Mouse (Mus musculus): Measurements from ENCODE around the gene Tent4b.

The Tent4b gene

DNA sequence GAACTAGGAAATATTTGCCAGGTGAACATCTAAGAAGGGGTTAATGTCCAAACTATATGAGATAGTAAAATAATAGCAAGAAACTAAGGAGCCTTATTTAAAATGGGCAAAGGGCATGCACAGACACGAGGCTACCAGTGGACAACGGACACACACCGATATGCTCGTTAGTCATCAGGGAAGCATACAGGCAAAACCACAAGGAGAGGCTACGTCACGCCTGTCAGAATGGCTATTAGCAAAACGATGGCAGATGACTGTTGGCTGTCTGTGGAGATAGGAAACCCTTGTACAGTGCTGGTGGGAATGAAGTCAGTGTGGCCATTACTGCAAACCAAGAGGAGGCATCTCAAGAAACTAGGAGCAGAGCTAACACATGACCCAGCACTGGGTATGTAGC, 81.9 kb downstream of the Tent4b start:
- no peak for DNase-seq

DNA sequence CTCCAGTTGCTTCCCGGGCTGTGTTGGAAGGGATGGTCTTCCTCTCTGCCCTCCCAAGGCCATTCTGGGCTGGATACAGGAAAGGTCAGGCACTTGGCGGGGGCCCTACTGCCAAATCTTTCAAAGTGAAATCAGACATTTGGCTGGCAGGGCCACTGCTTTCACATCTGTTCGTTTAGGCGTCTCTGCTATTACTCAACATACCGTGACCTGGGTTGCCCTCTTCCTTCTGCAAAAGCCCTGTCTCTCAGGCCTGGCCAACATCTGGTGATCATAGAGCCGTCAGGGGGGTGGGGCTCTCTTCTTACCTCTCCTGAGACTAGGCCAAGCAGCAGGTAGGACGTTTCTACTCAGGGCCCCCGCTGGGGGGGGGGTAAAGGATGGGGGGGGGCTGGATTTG, 83.7 kb downstream of the Tent4b start:
- peak; percentile 87 for DNase-seq

DNA sequence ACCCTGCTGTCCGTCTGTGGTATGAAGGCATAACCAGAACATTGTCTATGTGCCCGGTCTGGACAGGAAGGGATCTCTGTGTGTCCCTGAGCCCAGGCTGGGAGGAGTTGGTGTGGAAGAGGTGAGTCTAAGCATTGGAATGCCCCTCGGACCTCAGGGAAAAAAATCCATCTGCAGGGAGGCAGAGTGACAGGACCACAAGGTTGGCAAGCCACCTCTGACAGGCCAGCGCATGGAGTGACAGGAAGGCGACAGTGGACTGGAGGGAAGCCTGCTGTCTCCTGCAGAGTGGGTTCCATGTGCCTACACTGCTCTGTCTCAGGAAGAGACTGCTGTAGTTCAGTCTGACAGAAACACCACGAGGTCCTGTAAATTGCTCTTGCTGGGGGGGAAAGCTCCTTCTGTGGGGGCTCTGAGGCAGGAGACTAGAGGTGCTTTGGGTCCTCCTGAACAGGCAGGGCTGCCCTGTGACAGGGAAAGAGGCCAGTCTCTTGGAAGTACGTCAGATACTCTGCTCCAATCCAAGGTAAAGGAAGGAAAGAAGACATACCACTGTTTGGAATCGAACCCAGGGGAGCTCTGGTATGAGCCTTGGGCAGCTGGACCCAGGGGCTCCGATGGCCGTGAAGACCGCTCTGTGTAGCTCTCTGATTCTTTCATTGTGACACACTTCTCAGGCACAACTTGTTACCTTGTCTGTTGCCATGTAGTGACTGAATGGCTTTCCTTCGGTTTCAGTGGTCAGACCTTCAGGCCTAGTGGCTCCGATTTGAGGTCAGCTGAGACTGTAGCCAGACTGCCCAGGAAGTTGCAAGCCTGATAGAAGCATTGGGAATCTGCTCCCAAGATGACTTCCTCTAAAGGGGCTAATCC, 84.5 kb downstream of the Tent4b start:
- DNase-seq, result no peak

DNA sequence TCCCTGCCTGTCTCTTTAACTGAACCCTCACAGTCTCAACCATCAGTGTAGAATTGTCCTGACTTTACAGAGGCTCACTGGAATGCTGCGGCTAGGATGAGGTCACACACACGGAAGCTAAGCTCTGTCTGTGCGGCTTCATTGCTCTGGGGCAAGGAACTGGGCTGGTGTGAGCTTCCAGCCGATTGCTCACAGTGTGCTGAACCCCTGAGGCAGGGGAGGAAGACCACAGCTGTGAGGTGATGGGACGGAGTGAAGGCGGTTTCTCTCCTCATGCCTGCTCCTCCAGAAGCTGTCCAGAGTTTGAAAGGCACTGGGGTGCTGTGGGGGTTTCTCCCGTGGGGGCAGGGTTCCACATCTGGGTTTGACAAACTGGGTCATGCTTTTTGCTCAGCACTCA, 85.7 kb downstream of the Tent4b start:
- DNase-seq, result peak; percentile 58

DNA sequence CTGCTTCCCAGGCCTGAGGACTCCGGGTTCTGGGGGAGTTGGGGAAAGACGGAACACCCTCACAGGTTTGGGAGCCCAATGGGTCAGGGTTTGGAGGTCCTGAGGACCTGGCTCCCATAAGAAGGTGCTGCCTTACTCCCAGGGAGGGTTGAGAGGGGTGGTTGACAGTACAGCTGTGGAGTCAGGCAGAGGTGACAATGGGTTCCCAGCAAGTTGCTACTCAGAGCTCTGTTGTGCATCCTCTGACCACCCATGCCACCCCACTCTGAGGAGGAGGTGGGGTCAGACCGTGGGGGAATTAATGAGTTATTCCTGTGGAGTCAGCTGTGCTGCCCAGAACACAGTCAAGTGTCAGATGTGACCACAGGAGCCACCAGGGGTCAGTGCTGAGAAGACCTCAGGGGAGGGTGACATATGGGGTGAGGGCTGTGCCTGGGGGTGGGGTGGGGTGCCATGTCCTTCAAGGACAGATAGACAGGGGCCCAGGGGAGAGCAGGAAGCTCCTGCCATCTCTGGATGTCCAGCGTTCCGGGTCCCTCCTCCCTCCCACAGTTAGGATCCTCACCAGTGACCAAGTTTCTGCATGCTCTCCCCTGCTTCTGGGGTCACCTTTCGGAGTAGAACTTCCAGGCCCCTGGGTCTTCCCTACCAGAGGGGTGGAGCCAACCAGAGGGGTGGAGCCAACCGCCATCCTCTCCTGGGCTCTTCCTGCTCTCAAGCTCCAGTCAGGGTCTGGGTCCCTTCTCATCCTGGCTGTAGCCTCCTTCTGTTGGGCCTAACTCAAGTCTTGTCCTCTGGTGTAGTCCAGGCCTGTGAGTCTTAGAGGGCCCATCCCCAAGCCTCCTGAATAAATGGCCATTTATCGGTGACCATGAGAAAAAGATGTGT, 86.7 kb downstream of the Tent4b start:
- DNase-seq, result peak; percentile 66

DNA sequence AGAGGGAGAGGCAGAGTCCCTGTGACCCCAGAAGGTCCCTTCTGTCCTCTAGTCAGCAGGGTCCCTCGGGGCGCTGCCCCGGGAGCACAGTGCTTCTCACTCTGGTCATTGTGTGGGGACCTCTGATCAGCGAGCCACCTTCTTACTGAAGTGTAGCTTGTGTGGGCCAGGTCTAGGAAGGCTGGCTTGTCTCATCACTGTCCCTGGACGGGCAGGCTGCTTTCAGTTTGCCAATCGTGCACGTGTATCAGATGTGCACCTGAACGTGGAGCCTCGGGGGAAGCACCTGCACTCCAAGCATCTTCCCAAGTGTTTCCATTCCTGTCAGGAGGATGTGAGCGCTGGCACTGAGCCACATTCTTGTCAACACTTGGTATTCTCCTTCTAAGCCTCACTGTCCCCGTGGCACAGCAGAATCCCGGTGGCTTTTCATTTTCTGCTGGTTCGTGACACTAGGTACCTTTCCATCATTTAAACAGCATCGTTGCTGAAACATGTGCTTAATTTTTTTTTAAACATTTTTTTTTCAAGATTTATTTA, 87.5 kb downstream of the Tent4b start:
- DNase-seq, result no peak

DNA sequence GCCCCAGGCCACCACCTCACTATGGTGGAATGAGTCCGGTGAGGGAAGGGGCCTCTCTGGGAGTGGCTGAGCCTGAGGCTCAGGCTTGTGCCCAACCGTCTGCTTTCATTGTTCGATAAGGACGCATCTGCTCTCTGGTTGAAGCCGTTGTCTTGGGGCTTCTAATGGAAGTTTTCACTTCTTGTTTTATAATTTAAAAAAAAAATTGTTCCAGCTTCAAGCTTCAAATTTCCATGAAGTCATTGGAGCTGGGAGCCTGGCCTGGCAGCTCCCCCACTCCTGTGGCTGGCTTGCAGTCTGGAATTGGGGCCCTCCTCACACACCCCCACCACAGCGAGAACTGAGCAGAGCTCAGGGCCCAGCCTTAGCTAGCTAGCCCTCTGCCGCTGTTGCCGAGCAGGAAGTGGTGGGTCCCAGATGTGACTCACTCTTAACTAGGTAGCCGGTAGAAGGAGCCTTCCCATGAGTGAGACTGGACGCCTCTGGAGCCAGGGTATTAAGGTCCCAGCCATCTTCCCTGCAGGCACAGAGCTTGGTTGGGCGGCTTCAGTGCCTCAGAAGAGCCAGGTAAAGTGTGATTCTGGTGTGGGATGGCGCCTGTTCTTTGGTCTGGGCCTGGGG, 89.7 kb downstream of the Tent4b start:
- DNase-seq, result peak; percentile 74

DNA sequence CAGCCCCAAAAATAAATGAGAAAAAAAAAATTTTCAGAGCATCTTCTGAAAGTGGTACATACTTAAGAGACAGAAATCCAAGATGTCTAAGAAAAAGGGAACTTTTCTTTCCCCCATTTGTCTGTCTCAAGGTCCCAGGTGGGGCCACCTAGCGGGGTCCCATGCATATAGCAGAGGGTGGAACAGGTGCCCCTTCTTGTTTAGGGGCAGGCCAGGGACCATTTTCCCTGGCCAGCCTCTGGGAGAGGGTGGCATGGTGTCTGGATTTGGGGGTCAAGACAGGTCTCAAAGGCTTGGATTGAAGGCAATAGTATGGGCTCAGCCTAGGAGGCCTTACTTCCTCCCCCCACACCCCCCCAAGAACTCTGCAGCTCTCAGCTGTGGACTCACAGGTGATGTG, 90.9 kb downstream of the Tent4b start:
- no peak for DNase-seq

DNA sequence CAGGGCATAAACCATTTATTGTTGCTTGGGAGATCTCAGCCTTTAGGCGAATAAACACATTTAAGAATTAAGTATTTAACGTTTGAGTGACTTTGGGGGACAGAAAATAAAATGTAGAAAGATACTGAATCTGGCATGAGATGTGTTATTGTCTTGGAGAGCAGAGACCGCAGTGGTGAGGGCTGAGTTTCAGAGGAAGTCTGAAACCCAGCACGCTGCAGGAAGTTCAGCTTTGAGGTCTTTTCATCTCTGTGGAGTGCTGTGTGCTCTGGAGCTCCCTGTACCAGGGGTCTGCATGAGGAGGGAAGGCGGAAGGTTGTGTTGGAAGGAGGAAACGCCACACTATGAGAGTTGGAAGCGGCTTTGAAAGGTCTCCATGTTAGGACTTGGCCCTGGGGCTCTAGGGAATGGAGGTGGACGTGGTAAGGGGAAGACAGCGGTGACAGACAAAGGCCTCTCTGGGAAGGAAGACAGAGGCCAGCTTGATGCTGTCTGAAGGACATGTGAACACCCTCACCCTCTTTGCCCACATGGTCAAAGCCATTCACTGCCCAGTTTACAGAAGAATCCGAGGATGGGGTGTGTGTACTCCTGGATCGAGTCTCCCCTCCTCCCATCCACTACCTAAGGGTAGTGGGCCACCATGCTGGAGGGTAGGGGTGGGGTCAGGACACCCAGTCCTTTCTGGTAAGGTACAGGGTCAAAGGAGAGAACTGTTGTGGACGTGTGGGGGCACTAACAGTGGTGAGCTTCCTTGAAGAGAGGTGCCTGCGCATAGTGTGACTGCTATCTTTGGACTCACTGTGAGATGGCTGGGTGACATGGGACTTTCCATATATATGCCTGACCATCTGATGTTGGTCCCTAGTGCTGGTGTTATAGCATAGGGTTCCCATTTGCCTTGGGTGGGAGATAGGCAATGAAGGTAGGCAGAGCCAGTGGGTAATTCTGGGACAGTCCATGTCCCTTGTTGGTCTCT, 91.6 kb downstream of the Tent4b start:
- no peak for DNase-seq

DNA sequence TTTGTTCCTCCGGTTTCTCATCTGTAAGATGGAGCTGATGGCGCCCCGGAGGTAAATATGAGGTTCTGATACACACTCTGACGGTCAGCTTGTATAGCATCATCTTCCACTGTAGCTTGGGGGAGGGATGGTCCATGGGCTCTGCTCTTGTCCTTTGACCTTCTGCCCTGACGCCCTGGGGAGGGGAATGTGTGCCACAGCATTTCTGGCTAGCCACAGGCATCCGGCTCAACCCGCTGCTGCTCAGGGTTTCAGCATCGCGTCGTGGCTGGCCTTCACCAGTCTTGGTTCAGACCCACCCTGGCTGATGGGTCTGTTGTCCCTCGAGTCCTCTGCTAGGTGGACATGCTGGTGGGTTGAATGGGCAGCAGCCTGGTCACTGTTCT, 92.3 kb downstream of the Tent4b start:
- DNase-seq, result no peak

DNA sequence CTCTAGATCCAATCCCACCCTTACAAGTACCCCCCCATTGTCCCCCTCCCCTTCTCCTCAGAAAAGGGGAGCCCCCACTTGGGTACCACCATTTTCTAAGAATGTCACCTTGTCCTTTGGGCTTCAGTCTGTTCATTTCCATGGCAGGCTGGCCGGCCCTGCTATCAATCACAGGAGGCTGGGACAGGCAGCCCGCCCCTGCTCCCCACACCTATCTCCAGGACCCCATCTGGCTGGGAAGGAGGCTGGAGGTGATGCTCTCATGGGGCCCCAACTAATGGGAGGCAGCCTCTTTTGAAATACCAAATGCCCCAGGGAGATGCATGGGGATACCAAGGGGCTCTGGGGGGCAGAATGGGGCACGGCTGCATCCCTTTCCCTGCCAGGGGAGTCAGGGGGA, 93.9 kb downstream of the Tent4b start:
- DNase-seq, result no peak

DNA sequence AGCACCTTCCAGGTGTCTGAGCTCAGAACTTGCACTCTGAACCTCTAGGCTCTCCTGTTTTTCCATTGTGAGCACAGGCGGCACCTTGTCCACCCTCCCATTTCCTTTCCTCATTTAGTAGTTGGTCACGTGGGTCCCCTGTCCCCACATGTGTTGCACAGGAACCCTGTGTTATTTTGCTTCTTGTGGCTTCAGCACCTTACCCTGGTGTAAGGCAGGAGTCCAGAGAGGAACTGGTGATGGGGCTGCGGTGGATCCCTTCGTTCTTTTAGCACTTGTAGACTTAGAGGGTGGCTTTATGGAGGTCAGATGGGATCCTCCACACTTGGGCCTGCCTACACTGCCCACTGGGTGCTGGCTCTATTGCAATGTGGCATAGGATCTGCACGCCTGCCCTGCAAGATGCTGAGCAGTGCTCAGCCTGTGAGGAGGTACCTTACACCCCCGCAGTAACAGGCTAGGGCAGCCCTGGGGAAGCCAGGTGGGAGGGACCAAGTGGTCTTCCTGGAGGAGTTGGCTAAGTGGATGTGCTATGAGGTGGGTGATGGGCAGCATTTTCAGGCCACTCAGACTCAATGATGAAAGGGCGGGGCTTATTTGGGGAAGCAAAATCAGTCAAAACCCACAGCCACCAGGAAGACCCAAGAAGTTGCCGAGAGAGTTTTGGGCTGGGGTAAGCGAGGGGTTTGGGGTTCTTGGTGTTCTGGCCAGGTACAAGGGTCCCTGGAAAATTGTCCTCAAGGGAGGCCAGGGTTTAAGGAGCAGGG, 94.8 kb downstream of the Tent4b start:
- DNase-seq, result no peak

DNA sequence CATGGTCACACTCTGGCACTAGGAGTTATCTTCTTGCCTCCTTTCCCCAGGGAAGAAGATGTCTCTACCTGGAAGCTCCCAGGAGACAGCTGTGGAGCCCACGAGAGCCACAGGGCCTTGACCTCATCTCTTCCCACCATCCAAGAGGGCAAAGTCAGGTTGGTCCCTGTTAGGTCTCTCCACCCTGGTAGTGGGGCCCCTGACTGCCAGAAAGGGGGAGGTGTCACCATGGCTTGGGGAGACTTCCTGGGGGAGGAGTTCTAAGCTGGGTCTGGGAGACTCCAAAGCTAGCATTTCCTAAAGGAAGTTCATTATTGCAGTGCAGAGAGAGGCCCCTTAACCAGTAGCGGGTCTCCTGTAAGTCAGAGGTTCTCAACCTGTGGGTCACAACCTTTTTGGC, 96.0 kb downstream of the Tent4b start:
- no peak for DNase-seq

DNA sequence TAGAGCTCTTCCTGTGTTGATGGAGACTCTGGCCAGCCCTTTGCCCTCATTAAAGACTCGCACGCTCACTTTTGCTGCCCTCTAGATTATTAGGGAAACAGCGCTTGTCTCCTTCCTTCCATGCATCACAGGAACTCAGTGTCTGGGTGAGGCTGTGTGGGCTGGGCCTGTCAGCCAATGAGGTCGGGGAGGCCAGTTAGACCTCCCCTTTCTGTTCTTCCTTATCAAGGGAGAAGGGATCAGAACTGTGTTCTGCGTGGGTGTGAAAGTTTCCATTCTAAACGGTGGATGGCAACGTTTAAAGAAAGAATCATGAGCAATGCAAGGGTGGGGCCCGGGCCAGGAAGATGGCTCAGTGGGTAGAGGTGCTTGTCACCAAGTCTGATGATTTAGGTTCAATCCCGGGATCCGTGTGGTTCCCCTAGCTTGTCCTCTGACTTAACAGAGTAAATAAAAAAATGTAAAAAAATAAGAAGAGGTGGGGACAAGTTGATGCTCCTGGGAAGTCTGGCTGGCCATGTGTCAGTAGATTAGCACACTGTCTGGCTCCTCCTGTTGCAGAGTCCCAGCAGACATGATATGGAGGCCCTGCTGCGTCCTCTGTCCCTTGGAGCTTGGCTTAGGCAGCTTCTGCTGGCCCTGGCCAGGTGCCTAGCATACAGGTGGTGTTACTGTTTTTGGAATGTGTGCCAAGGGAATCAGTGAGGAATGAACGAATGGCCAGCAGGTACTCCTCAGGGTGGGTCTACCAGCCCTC, 99.1 kb downstream of the Tent4b start:
- no peak for DNase-seq

DNA sequence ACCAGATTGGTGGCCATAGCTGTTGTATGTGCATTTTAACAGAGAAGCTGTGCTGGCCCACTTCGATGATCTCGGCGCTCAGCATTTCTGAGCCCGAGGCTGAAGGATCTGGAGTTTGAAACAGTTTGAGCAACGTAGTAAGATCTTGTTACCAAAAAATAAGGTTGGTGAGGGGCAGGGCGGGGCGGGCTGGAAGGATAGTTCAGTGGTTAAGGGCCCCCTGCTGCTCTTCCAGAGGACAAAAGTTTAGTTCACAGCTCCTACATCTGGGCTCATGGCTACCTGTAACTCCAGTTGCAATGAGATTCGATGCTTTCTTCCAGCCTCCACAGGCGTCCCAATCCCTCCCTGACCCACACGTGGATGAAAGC, 99.7 kb downstream of the Tent4b start:
- DNase-seq, result no peak

DNA sequence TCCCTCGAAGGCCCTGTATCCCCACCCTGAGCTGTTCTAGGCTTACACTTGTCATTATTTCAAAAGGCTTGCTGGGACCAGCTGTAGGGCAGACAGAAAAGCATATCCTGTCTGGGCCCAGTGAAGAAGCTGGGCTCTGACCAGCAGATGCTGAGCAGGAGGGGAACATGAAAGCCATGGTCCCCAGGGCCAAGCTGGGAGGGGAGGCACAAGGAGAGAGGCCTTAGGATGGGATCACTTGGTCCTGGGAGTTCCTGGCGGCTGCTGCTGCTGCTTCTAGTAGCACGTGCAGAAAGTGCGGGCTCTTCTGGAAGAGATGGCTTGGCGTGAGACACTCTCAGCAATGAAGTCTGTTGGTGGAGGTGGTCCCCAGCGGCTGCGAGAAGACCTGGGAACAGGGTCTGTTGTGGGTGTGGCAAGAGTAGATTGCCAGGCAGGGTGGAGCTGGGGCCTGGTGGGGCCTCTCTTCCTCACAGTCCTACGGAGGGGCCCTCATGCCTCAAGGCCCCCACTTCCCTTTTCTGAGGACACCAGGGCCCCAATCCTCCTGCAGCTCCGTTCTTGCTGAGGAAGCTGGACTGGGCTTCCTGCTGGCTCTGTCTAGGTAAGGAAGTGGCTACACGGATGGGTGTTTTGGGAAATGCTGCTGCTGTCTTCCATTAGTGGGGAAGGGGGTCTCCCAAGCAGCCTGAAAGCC, 101.0 kb downstream of the Tent4b start:
- no peak for DNase-seq

DNA sequence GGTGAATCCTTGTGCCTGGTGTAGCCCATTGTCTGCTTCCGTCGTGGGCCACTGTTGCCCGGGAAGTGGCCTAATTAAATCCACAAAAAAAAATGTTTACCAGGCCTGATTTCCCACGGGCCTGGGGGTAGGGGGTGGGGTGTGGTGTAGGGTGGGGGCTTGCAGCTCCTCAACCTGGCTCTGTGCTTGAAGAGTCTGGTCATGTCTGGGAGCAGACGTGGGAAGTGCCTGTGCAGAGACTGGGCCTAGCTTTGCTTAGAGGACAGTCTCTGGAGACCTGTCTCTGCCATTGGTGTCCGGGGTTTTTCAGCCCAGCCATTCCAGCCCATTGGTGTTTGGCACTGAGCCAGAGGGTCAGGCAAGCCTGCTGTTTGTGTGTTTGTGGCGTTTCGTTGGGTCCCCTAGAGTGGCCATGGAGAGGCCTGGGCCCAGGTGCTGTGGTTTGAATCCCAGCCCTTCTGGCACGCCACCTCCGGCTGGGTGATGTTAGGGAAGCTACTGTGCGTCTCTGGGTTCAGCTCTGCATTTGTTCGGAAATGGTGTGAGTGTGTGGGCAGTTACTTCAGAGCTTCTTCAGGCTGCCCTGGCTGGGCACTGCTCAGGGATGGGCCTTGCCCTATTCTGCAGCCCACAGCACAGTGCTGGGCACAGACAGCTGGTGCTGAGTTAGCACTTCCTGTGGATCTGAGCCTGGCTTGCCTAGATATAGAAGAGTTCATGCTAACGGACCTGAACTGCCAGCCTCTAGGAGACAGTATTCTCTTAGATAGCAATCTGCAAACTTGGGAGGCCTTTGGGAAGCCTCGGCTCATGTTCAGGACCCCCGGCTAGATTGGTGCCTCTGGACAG, 102.8 kb downstream of the Tent4b start:
- peak; percentile 44 for DNase-seq

DNA sequence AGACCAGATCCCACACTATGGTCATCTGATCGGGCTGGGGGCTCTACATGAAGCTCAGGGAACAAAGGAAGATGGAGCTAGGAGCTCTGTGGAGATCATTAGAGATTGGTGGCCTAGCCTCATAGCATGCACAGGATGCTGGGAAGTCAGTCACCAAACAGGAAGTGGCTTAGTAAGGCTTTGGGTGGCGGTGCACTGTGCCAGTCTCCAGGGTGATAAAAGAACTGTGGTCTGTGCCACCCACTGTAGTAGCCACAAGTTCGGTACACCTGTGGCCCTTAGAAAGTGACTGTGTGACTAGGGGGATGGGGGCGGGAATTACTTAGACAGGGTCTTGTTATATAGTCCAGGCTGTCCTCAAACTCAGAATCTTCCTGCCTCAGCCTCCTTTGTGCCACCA, 106.8 kb downstream of the Tent4b start:
- no peak for DNase-seq

DNA sequence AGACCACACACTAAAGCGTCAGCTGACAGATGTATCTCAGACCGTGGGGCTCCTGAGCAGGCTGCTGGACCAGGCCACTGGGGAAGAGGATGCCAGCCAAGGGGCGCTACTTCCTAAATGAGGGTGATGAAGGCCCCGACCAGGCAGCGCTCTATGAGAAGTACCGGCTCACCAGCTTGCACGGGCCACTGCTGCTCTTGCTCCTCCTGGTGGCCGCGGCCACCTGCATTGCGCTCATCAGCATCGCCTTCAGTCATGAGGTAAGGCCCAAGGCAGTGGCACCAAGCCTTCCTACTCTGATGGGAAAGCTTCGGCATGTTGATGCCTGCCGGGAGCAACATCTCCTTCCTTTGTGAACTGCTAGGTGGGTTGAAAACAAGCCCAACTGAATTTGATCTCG, 107.5 kb downstream of the Tent4b start:
- DNase-seq, result peak; percentile 63

Measured in lung, postnatal 10 days (tissue).